Mouse (Mus musculus): Measurements from ENCODE around the gene Gal3st2c. TPM values are rescaled to one million over a fixed set of nuclear protein-coding genes. Genes with fewer than 3 reads are reported as not detected.
"Not testable (repeated sequence)": the region's sequence is repeated elsewhere in the genome, so short reads cannot be mapped to it uniquely, and the experiment has no call there.

Gene Gal3st2c
- total RNA-seq (2021), result under 1 TPM; 0.08 to 0.11 TPM
- long read RNA-seq, experiment 1, result 0 reads
- long read RNA-seq, experiment 2, result 0 reads

DNA sequence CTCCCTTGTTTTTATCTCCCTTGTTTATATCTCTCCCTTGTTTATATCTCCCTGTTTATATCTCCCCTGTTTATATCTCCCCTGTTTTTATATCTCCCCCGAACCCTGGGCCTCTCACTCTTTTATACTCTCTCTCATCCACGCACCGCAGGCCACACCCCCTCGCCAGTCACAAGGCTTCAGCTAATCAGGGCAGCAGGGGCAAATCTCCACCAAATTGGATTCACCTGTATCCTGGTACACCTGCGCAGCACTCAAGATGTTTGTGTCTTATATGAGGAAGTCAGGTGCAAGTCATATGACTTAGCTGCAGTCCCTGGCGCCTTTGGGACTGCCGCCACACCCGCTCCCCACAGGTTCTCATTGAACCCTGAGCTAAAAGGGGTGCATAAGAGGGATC is at the start of gene Gal3st2c:
Gal3st2c (plus strand) TSS at position 301 of the 400 bp plus-strand sequence.
- DNase-seq (ENCODE audit: low spot score in 2 of 2), result not testable (repeated sequence)

DNA sequence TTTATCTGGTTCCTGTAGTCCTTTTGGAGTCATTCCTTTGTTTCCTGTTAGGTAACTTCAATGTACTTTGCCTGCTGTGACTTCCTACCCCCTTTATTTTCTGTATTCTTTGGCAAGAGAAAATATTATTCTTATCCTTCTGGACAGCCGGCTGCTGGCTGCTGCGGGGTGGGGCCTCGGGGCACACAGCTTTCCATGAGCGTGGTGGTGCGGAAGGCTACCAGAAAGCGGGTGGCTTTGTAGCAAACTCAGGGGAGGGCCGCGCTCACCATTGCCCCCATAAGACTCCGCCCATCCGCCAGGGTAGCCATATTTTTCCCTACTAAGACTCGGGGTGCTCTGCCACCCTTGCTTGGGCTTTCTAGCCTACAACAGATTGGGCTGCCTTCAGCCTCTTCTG is 41.2 kb upstream of the Gal3st2c start:
- DNase-seq (ENCODE audit: low spot score in 2 of 2), result not testable (repeated sequence)

DNA sequence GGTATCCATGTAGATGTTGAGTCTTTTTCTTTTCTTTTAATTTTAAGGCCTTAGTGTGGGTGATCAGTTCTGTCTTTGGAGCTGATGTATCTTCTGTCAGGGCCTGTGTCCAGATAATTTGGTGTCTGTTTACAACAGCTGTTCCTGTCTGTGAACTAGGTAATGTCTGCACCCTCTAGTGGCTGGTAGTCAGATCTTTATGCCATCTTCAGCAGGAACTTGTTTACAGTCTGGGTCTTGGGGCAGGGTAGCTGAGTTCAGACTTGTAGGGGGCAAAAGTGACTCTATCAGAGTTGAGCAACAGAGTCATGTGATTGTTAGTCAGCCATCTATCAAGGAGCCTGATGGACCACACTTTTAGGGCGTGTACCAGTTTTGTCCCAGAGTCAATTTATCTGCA is 23.8 kb upstream of the Gal3st2c start:
- DNase-seq (ENCODE audit: low spot score in 2 of 2), result not testable (repeated sequence)

DNA sequence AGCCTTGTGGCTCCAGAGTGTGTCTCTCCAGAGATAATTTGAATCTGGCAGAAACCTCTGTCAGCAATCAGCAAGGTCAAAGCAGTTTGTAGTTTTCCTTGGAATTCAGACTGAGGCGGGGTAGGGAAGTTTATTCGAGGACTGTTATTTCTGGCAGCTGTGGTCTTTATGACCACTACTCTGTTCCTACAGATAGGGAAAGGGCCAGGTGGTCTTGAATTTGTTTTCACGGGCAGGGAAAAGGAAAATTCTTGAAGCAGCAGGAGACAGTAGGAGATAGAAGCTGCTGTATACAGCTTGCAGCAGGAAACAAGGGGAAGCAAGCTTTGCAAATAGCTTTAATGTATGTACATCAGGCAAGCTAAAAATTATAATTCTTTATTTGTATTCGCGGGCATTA is 19.9 kb upstream of the Gal3st2c start:
- not testable (repeated sequence) for DNase-seq (ENCODE audit: low spot score in 2 of 2)

DNA sequence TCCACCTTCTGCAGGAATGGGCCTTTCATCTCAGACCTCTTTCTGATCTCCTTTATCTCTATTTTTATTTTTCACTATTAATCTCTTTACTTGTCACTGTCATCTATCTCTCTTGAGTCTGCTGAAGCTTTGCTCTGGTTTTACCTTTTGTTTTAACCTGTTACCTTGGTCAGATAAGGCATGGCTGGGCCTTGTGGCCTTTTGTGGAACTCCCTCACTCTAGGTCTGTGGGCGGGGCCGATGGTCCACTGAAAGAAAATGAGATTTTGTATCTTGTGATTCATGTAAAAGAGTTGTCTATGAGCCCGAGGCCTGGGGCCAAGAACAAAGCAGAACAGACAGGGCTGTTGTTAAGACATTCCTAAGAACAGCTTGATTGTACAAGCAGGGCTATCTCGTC is 19.5 kb upstream of the Gal3st2c start:
- DNase-seq (ENCODE audit: low spot score in 2 of 2), result not testable (repeated sequence)

DNA sequence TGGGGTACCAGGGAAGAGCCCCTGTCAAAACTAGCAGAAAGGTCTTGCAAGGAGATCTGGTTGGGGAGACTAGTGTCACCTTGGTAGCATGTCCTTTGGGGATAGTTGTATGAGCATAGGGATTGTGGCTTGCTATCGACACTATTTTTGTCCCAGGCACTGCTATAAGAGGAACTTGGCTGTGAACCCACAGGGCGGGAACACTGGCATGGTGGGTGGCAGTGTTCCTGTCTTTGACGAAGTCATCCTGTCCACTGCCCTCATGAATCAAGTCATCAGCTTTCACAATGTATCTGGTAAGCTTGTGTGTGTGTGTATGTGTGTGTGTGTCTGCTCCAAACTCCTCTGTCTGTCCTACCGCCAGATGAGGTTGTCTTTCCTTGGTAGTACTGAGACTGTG is 14.5 kb upstream of the Gal3st2c start:
- not testable (repeated sequence) for DNase-seq (ENCODE audit: low spot score in 2 of 2)

DNA sequence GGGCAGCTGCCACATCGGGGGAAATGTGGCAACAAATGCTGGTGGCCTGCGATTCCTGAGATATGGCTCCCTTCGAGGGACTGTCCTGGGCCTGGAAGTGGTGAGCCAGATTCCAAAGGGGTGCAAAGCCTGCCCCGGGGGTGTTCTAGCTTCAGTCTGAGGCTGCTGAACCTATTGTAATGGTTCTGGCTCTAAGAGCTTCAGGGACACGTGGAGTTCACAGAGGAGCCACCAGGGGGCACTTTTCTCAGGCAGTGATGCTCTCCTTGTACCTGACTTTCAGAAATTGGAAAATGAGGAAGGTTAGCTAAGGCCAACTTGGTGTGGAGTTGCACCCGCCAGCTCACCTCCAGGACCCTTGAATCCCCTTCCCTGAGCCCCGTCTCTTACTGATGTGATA is 12.0 kb upstream of the Gal3st2c start:
- not testable (repeated sequence) for DNase-seq (ENCODE audit: low spot score in 2 of 2)

DNA sequence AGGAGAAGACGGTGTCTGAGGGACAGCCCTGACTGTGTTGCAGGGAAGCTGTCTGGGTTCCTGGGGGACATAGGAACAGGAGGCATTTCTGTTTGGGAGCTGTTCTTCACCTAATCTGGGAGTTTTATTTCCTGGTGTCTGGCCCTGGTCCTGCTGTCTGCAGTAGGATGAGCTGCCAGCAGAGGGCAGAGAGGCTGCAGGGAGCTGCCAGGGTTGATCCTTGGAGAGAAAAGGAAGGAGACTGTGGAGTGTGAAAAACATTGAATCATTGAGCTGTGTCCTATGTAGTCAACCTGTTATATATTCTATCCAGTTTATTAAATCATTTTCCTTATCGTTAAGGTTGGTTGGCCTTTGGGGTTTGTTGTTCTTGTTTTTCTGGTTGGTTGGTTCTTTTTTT is 9.4 kb upstream of the Gal3st2c start:
- DNase-seq (ENCODE audit: low spot score in 2 of 2), result not testable (repeated sequence)

DNA sequence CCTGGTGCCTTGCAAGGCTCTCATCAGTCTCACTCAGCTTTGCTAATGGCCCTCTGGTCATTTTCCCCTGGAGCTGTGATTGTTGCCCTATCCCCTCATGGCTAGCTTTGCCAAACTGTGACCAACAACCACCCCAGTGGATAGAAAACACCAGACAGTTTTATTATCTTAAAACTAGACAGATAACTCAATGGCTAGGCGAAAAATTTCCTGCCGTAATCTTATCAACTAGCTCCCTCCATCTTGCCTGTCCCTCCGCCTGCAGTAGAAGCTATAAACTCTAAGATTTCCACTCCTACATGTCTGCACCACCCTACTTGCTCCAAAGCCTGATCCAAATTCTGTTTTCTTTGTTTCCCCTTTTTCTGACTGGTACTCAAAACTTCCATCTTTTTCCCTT is 4.1 kb upstream of the Gal3st2c start:
- no peak for DNase-seq (ENCODE audit: low spot score in 2 of 2)

DNA sequence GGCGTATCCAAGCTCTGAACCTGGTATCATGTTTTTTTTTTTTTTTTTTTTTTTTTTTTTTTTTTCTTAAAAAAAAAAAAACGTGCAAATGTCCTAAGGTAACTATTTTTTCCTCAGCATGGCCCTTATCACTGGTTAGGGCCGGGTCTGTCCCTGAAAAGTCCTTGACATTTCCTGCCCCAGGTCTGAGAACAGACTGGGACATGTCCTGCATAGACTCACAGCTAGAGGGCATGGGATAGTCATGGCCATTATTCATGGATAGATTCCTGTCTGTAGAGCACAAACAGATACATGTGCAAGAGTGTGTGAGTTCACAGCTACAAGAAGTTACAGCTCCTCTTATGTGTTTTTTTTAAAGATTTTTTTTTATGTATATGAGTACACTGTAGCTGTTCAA is 1.5 kb upstream of the Gal3st2c start:
- no peak for DNase-seq (ENCODE audit: low spot score in 2 of 2)

DNA sequence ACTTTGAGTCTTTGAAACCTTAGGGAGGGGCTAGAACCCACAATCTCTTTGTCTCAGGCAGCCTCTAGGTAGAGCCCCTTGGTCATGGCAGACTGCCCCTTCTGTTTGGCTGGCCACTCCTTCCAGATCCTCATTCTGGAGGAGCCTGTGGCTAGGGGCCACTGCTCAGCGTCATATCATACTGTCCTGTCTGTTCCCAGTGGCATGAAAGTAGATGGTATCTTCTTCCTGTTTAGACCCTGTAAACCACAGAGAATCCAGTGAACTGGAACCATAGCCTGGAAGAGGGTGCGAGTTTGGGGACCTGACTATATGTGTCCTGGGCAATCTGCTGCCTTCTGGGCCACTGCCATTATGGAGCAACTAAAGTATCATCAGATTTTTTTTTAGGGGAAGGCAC is 759 bp downstream of the Gal3st2c start:
- not testable (repeated sequence) for DNase-seq (ENCODE audit: low spot score in 2 of 2)

DNA sequence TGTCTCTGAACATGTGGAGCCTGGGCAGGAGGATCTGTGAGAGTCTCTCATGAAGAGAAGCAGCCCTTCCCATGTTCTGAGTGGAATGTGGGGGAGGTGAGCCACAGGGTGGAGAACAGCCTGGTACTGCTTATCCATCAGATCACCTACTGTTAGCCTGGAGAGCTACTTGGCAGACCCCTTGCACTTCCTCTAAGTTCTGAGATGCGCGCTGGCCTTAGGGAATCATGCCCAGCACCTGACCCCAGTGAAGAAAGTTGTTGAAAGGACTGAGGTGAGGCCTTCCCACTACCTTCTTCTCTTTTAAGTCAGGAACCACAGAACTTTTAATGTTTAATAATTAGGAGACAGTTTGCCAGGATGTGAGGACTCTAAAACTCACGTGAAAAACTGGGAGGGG is 1.2 kb downstream of the Gal3st2c start:
- not testable (repeated sequence) for DNase-seq (ENCODE audit: low spot score in 2 of 2)

DNA sequence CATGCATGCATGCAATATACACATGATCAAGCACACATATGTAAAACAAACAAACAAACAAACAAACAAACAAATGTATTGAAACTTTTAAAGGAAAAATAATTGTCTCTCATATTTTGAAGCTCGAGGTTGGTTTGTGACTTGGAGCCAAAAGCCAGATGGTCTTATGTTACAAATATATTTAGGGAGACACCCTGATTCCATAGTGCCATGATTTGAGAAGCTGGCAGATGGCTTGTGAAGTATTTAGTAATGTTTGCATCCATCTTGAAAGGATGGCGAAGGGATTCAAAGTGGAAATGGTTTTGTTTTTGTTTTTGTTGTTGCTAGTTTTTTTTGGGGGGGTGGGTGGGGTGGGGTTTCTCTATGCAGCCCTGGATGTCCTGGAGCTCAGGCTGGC is 10.7 kb downstream of the Gal3st2c start:
- DNase-seq (ENCODE audit: low spot score in 2 of 2), result no peak

DNA sequence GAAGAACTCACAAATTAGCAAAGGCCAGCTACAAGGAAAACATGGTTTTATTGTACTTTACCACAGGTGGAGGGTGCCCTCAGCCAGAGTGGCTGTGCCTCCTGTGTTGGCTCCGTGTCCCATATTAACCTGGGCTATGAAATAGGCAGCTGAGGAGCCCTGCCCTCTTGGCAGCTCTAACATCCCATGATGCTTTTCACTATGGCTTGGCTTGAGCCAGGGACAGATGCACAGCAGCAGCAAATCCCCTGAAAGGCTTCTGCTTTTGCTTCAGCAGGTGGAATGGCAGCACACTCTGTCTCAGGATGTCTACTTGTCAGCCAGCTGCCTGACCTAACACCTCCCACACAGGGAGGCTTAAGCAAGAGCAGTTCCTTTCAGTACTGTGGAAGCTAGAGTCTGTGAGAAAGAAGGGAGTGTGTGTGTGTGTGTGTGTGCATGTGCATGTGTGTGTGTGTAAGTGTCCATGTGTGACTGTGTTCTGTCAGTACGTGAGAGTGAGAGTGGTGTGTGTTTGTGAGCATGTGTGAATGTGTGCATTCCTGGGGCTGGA is 15.7 kb downstream of the Gal3st2c start:
- not testable (repeated sequence) for DNase-seq (ENCODE audit: low spot score in 2 of 2)

DNA sequence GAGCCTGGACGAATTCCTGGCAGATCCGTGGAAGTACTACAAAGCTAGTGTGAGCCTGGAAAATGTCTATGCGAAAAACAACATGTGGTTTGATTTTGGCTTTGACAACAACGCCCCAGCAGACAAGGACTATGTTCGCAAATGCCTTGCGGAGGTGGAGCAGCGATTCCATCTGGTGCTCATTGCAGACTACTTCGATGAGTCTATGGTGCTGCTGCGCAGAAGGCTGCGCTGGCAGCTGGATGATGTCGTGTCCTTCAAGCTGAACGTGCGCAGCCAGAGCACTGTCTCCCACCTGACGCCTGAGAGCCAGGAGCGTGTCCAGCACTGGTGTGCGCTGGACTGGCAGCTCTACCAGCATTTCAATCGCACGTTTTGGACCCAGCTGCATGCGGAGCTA is 18.5 kb downstream of the Gal3st2c start:
- not testable (repeated sequence) for DNase-seq (ENCODE audit: low spot score in 2 of 2)

DNA sequence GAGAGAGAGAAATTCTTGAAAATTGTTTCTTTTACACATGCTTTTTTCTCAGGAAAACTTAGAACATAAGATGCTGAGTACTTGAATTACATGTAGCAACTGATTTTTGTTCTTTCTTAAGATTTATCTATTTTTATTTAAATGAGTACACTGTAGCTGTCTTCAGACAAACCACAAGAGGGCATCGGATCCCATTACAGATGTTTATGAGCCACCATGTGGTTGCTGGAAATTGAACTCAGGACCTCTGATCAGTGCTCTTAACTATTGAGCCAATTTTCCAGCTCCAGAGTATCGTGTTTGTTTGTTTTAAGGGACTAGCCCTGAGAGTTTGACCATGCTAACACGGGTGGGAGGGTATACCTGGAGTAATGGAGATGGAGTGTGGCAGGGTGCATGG is 21.3 kb downstream of the Gal3st2c start:
- DNase-seq (ENCODE audit: low spot score in 2 of 2), result no peak

DNA sequence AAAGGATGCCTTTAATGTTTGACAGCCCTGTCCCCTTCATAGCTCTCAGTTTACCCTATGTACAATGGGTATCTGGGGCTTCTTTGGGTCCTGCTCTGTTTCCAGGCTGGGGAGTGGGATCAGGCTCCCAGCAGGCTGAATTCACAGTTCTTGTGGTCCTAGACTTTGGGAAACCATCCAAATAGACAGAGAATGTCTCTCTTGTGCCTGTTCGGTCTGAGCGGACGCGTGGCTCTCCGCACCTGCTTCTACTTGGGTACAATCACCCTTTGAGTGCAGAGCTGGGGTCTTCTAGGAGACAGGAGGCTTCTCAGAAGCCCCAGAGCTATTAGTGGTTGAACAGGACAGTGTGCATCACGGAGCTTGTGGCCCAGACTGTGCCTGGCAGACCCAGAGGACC is 29.8 kb downstream of the Gal3st2c start, which contains the start of gene Neu4:
Neu4 (plus strand) TSS at position 301 of the 400 bp plus-strand sequence.
- DNase-seq (ENCODE audit: low spot score in 2 of 2), result no peak

DNA sequence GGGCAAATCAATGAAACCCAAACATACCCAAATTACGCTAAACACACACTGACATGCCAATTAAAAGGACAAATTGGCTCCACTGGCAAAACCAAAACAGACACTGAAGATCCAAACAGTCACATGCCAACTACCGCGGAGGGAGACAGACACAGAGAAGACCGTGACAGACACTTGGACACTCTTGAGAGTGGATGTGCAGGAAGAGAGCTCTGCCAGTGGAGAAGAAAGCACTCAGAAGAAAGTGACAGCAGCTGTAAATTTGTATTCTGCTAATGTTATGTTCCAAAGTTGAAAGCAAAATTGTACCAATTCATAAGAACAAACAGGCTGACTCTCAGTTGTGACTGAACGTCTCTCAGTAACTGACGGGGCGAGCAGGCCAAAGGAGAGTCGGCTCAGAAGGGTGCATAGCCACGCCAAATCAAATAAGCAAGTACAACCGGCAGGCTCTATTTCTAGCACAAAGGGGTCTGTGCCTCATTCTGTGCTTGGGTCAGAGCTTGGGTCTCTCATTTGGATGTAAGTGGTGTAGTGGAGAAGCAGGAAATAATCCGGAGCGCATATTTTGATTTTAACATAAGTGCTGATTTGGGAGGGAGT is 37.3 kb downstream of the Gal3st2c start:
- DNase-seq (ENCODE audit: low spot score in 2 of 2), result no peak

DNA sequence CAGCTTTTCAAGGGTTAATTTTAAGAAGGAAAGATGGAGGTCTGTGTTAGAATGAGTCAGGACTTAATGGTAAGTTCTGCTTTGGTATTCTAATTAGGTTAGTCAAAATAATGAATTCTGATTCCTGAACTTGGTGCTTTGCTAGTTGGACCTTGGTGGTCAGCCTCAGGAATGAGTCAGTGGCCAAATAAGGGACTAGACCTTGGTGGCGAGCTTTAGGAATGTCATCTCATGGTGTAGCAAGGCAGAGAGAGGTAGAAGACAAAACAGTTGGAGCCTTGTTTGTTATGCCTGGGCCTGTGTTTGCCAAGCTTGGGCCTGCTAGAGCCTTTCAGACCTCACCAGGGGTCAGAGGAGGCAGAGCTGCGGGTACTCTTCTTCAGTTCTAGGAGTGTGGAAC is 38.4 kb downstream of the Gal3st2c start:
- no peak for DNase-seq (ENCODE audit: low spot score in 2 of 2)

DNA sequence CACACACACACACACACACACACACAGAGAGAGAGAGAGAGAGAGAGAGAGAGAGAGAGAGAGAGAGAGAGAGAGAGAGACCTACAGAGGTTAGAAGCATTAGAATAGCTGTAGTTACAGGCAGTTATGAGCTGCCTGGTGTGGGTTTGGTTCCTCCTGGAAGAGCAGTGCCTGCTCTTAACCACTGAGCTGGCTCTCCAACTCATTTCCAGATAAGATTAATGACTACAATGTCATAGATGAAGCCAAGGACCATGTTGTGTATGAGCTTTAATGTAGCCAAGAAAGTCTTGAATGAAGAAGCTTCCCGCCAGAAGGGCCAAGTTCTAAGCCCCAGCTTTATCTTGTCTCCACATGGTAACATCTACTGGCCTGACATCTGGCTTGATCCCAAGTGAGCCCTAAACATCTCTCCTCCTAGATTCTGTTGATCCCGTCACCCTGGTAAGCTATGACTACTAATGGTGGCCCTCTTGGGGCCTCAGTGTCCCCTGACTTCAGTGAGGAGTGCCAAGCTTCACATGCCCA is 42.8 kb downstream of the Gal3st2c start:
- DNase-seq (ENCODE audit: low spot score in 2 of 2), result no peak

DNA sequence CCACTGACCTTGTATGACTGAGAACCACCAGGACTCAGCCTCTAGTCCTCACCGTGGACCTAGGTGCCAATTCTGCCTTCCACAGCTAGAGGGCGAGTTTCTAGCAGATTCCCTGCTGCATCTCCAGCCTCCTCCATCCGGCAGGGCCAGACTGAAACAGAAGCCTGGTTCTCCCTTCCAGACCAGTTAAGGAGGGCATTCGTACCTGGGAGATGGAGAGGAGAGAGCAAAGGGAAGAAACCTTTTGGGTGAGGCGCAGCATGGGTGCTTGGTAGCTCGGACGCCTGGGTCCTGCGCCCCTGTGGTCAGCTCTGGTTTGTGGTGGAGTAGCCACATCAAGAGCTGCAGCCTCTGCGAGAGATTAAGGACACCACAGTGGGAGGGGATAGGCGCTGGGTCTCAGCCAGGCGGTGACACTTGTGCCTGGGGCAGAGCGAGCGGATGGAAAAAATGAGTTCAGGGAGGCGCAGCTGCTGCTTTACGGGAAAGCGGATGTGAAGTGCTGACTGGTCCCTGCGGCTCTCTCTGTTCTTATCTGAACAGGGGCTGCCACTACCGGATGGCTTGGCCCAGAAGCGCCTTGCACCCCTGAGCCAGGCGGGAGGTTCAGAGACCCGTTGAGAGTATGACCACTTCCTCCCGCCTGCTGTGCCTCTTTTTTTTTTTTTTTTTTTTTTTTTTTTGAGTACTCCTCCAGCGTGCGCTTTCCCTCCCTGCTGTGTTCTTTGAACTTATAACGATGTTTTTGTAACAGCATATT is 44.9 kb downstream of the Gal3st2c start:
- peak; percentile 59 to 71 for DNase-seq (ENCODE audit: low spot score in 2 of 2)

DNA sequence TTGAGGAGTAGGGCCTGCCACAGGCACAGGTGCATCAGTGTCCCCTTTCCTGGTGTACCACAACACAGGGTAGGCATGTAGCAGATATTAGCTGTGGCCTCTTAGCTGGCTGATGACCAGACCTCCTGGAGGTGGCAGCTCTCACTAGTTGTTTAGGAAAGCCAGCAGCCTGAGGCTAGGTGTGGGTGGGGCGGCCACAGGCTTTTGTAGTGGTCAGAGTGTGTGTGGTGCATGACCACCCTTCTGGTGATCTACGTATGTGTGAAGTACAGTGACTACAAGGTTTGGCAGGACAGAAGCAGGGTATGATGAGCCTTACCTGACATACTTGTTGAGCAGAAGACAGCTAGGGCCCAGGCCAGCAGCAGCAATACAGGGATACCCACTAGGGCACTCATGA is 50.1 kb downstream of the Gal3st2c start:
- no peak for DNase-seq (ENCODE audit: low spot score in 2 of 2)

Measured in adrenal gland, postnatal 4 days (tissue).